ENCODE assay signal across 8 mouse cellular contexts in the genomic region with DNA sequence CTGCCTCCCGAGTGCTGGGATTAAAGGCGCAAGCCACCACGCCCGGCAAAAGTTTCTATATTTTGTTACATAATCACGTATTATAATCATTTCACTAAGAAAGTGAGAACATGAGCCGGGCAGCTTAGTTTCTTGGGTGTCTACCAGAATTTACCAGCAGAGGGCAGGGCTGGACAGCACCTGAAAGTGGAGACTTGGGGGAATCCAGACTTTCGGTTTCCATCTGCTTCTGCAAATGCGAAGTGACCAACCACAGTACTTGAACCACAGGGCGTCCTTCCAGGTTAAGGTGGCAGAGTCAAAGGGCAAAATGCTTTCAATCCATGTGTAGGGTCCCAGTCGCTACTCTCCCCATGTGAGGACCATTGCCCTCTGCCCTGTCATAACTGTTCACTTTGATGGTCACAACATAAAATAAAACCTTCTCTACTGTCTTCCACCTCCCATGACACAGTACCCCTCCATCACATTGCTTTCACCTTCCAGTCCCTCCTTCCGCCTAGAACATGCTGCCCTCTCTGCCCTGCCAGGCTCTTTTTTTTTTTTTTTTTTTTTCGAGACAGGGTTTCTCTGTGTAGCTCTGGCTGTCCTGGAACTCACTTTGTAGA. TPM values are rescaled to one million over a fixed set of nuclear protein-coding genes. Genes with fewer than 3 reads are reported as not detected.
DNase-seq lines count a peak whose midpoint lies in the region; ATAC-seq lines count a peak whose summit lies in the region.

No protein-coding gene starts in this region.

- intact Hi-C loops in heart, postnatal 36 days (cut with DNase I) = loop anchor here (1.0 to 5.0 kb wide), 5 partner anchors 69 to 268 kb away; a partner anchor contains a TSS

- peak; percentile 93 for DNase-seq in MN1 (ENCODE audit: low spot score)
- peak; percentile 75 for DNase-seq in forebrain, embryonic 14.5 days (ENCODE audit: low spot score)
- DNase-seq in heart, postnatal 36 days = peak; percentile 83
- peak; percentile 70 for DNase-seq in layer of hippocampus, adult 9-11 months
- peak; percentile 49 for DNase-seq in retina, postnatal 7 days (ENCODE audit: low read depth, low spot score)
- peak; percentile 84 for DNase-seq in thymus, postnatal 4 days

- H3K9ac ChIP-seq in forebrain, embryonic 14.5 days (ENCODE audit: low read length) = no peak overlapping the region
- 0 out of 2 replicates have a peak overlapping the region, but pooled peaks have one; percentile 56 for H3K9ac ChIP-seq in lung, embryonic 16.5 days (ENCODE audit: low read length)

- H3K4me2 ChIP-seq in forebrain, embryonic 14.5 days (ENCODE audit: low read length) = no peak overlapping the region
- peak overlapping the region; percentile 51 for H3K4me2 ChIP-seq in lung, embryonic 16.5 days (ENCODE audit: low read depth, low read length)

- H3K4me3 ChIP-seq in forebrain, embryonic 14.5 days (ENCODE audit: low read depth, low read length) = no peak overlapping the region
- peak overlapping the region; percentile 36; the same call in 1 of the 2 replicates for H3K4me3 ChIP-seq in lung, embryonic 16.5 days (ENCODE audit: low read length)

- ATAC-seq in cerebellum, adult (ENCODE audit: insufficient number of reproducible peaks, low FRiP score, low TSS enrichment) = peak; percentile 70
- no peak; the same call in 1 of the 2 replicates for ATAC-seq in forebrain, embryonic 14.5 days
- peak; percentile 64 for ATAC-seq in lung, embryonic 16.5 days (ENCODE audit: low read depth)

- no peaks in the 10 kb centered on the region for H3K9me3 ChIP-seq in forebrain, embryonic 14.5 days (replicated peaks; ENCODE audit: control insufficient read depth, low read length)
- no peaks in the 10 kb centered on the region for H3K9me3 ChIP-seq in lung, embryonic 16.5 days (ENCODE audit: control insufficient read depth, low read length)

- no peak overlapping the region for H3K27ac ChIP-seq in forebrain, embryonic 14.5 days (ENCODE audit: low read depth, low read length)
- no peak overlapping the region for H3K27ac ChIP-seq in lung, embryonic 16.5 days (ENCODE audit: low read length)

- H3K4me1 ChIP-seq in forebrain, embryonic 14.5 days (ENCODE audit: control insufficient read depth, insufficient read depth, low read length) = no peaks in the 10 kb centered on the region
- no peaks in the 10 kb centered on the region for H3K4me1 ChIP-seq in lung, embryonic 16.5 days (replicated peaks; ENCODE audit: control insufficient read depth, insufficient read depth, low read length)

- H3K36me3 ChIP-seq in forebrain, embryonic 14.5 days (ENCODE audit: control insufficient read depth, insufficient read depth, low read length) = no peaks in the 10 kb centered on the region
- H3K36me3 ChIP-seq in lung, embryonic 16.5 days (ENCODE audit: control insufficient read depth, insufficient read depth, low read length) = no peaks in the 10 kb centered on the region

- no peaks in the 10 kb centered on the region for H3K27me3 ChIP-seq in forebrain, embryonic 14.5 days (replicated peaks; ENCODE audit: control insufficient read depth, insufficient read depth, low read length)
- H3K27me3 ChIP-seq in lung, embryonic 16.5 days (ENCODE audit: control insufficient read depth, insufficient read depth, low read depth, low read length) = no peaks in the 10 kb centered on the region

- 34% methylated on average over 11 of the region's 12 CpGs for WGBS in forebrain, embryonic 14.5 days
- 28% methylated on average over 11 of the region's 12 CpGs for WGBS in lung, embryonic 16.5 days

RNA-seq across cellular contexts. Expression of a gene that starts 20.3 kb away (rescaled TPM):
- 79.6 and 80.9 TPM in 2 replicates for polyA plus RNA-seq in forebrain, embryonic 14.5 days (2014; fragmentation: Nextera tagmentation; extraction: Ambion mirVana)
- 10 to 100 TPM; 75.6 to 76.9 TPM for total RNA-seq in heart, postnatal 36 days (2021)
- polyA plus RNA-seq in lung, embryonic 16.5 days (2015; fragmentation: Nextera tagmentation; extraction: Ambion mirVana) = 111 and 120 TPM in 2 replicates
